Mouse (Mus musculus) liver, postnatal 0 days (tissue): ENCODE measurements around the gene Npas2. TPM values are rescaled to one million over a fixed set of nuclear protein-coding genes. Genes with fewer than 3 reads are reported as not detected.

Experiments used
- ATAC-seq: fragments of 200-750 bp; cut with Nextera tagmentation; 2 replicates; pipeline ENCODE4 v1.8.0; 2017; ENCODE audit warnings: mild to moderate bottlenecking, moderate library complexity
- DNase-seq: peaks from one replicate; pipeline ENCODE4 v3.0.0-alpha.2; 2016
- H3K27ac ChIP-seq: fragments of 300-500 bp; sonication (generic); 2 replicates; pipeline ENCODE4 v1.5.1; 2014; ENCODE audit warnings: antibody characterized with exemption, moderate library complexity, mild to moderate bottlenecking, low read depth
- H3K27me3 ChIP-seq: fragments of 300-500 bp; sonication (generic); 2 replicates; pipeline ENCODE4 v1.6.1; 2014; ENCODE audit warnings: low read length, control low read depth, mixed read lengths; ENCODE audit not compliant: insufficient read depth
- H3K36me3 ChIP-seq: fragments of 300-500 bp; sonication (generic); replicated peaks from 2 replicates; pipeline ENCODE4 v1.6.1; 2014; ENCODE audit warnings: mild to moderate bottlenecking, control low read depth, low read length, moderate library complexity, mixed read lengths; ENCODE audit not compliant: insufficient read depth
- H3K4me1 ChIP-seq: fragments of 300-500 bp; sonication (generic); 2 replicates; pipeline ENCODE4 v1.6.1; 2014; ENCODE audit warnings: antibody characterized with exemption, mild to moderate bottlenecking, control low read depth; ENCODE audit not compliant: insufficient read depth
- H3K4me2 ChIP-seq: fragments of 300-500 bp; sonication (generic); 2 replicates; pipeline ENCODE4 v1.6.1; 2014; ENCODE audit warnings: low read depth, mild to moderate bottlenecking, low read length, moderate library complexity, mixed read lengths
- H3K4me3 ChIP-seq: fragments of 300-500 bp; sonication (generic); 2 replicates; pipeline ENCODE4 v1.5.1; 2014; ENCODE audit warnings: low read depth, low read length
- H3K9ac ChIP-seq: fragments of 300-500 bp; sonication (generic); replicated peaks from 2 replicates; pipeline ENCODE4 v1.6.1; 2014; ENCODE audit warnings: mild to moderate bottlenecking, moderate library complexity
- H3K9me3 ChIP-seq: fragments of 300-500 bp; sonication (generic); 2 replicates; pipeline ENCODE4 v1.6.1; 2016; ENCODE audit warnings: mild to moderate bottlenecking, control low read depth, low read length, mixed read lengths
- CTCF ChIP-seq: sonication (generic); IDR thresholded peaks from 2 replicates; pipeline ENCODE4 v1.5.1; 2016; ENCODE audit warnings: antibody characterized with exemption, low read depth
- EP300 ChIP-seq: IDR thresholded peaks from 2 replicates; pipeline ENCODE4 v1.6.1; 2016; ENCODE audit warnings: antibody characterized with exemption, low read depth, mild to moderate bottlenecking
- WGBS: fragments of 180-500 bp; shearing (Covaris S2); extraction: QIAGEN DNeasy Blood & Tissue Kit; methylation state at CpG from one replicate; pipeline ENCODE4 v1.1.7; 2014; ENCODE audit not compliant: insufficient replicate concordance; 5-methylcytosine and 5-hydroxymethylcytosine counted together
- polyA plus RNA-seq: library from polyadenylated mRNA; unstranded; fragments of >200 nt; fragmentation: Nextera tagmentation; extraction: Ambion mirVana; gene quantifications from 2 replicates; pipeline ENCODE4 v1.2.1, GENCODE M21; 2015

Gene Npas2
- polyA plus RNA-seq, 1 experiment from 2014 or later: 0.15 TPM

GRCm38 (mm10) chr1:39206942-39207341 is 13.4 kb downstream of the Npas2 start:
- 29% methylated on average over 7 of the region's 7 CpGs for WGBS

GRCm38 (mm10) chr1:39210928-39211327 is 17.4 kb downstream of the Npas2 start:
- WGBS: 58% methylated on average over 5 of the region's 5 CpGs
- Histone ChIP-seq H3K36me3 (no peaks in the 10 kb centered on the region), H3K27me3 (no peaks in the 10 kb centered on the region), H3K4me3 (no peak overlapping the region), H3K4me1 (no peaks in the 10 kb centered on the region), H3K27ac (no peak overlapping the region), H3K4me2 (no peak overlapping the region), H3K9me3 (no peaks in the 10 kb centered on the region), H3K9ac (no peak overlapping the region)
- TF ChIP-seq CTCF (no peak; the same call in 1 of the 2 replicates), EP300 (no peak)
- peak; percentile 21 for DNase-seq
- no peak for ATAC-seq

More at GRCm38 (mm10) chr1:39206942-39207341, 13.4 kb downstream of the Npas2 start:
- no peak for DNase-seq
- no peaks in the 10 kb centered on the region for H3K4me1 ChIP-seq
- no peak for ATAC-seq
- no peak overlapping the region for H3K4me2 ChIP-seq
- H3K9me3 ChIP-seq: no peaks in the 10 kb centered on the region
- no peaks in the 10 kb centered on the region for H3K27me3 ChIP-seq
- no peak overlapping the region for H3K27ac ChIP-seq
- H3K9ac ChIP-seq: no peak overlapping the region
- no peak for TF ChIP-seq EP300
- TF ChIP-seq CTCF: peak; percentile 34
- H3K36me3 ChIP-seq: no peaks in the 10 kb centered on the region
- no peak overlapping the region for H3K4me3 ChIP-seq

DNA sequence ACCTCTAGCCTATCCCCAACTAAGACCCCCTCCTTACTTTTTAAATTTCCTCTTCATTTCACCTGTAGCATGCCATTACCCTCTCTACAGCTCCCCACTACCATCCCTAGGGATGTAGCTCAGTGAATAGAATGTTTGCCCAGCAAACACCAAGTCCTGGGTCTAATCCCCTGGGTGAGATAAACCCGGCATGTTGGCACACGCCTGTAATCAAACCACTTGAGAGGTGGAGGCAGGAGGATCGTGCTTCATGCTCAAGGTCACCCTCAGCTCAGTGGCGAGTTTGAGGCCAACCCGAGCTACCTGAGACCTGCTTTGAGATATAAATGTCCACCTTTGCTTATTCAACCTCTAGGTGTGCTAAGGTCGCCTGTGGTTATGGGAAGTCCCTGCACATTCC is 19.5 kb downstream of the Npas2 start:
- Histone ChIP-seq H3K4me3 (no peak overlapping the region), H3K9ac (no peak overlapping the region), H3K27me3 (no peaks in the 10 kb centered on the region), H3K36me3 (no peaks in the 10 kb centered on the region), H3K9me3 (no peaks in the 10 kb centered on the region), H3K4me2 (no peak overlapping the region), H3K4me1 (no peaks in the 10 kb centered on the region), H3K27ac (no peak overlapping the region)
- ATAC-seq: no peak
- 58% methylated on average over 6 of the region's 6 CpGs for WGBS
- no peak for DNase-seq
- TF ChIP-seq CTCF (no peak), EP300 (no peak)

DNA sequence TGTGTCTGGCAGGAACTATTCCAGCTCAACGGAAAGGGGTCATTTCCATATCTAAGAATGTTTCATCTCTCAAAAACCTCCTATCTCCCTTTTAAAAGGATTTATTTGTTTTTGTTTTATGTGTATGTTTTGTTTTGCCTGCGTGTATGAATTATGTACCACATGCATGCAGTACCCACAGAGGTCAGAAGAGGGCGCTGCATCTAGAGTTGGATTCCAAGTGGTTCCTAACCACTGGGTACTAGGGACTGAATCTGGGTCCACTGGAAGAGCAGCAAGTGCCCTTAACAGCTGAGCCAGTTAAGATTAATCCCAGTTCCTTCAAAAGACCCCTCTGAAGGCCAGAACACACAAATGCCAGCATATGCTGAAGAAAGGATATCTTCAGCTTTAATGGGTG is 24.1 kb downstream of the Npas2 start:
- Histone ChIP-seq H3K27ac (no peak overlapping the region), H3K9me3 (no peaks in the 10 kb centered on the region), H3K9ac (no peak overlapping the region), H3K27me3 (no peaks in the 10 kb centered on the region), H3K4me3 (no peak overlapping the region), H3K4me2 (no peak overlapping the region), H3K36me3 (no peaks in the 10 kb centered on the region), H3K4me1 (no peaks in the 10 kb centered on the region)
- ATAC-seq: no peak
- DNase-seq: peak; percentile 35
- TF ChIP-seq CTCF: peak; percentile 62
- TF ChIP-seq EP300: no peak
- 73% methylated on average over 3 of the region's 3 CpGs for WGBS

- TF ChIP-seq CTCF: no peak
- H3K4me1 ChIP-seq: no peaks in the 10 kb centered on the region
- WGBS: 83% methylated on average over 5 of the region's 5 CpGs
Measured at GRCm38 (mm10) chr1:39228401-39228800, 34.9 kb downstream of the Npas2 start.

GRCm38 (mm10) chr1:39230021-39230420 is 36.5 kb downstream of the Npas2 start:
- ATAC-seq (no peak), DNase-seq (no peak)
- WGBS: 70% methylated on average over 3 of the region's 3 CpGs
- Histone ChIP-seq H3K4me3 (no peak overlapping the region), H3K9ac (no peak overlapping the region), H3K9me3 (no peaks in the 10 kb centered on the region), H3K27ac (no peak overlapping the region), H3K27me3 (no peaks in the 10 kb centered on the region), H3K4me1 (no peaks in the 10 kb centered on the region), H3K4me2 (no peak overlapping the region), H3K36me3 (no peaks in the 10 kb centered on the region)
- TF ChIP-seq EP300 (no peak), CTCF (no peak; the same call in 1 of the 2 replicates)

More at GRCm38 (mm10) chr1:39228401-39228800, 34.9 kb downstream of the Npas2 start:
- Histone ChIP-seq H3K9me3 (no peaks in the 10 kb centered on the region), H3K36me3 (no peaks in the 10 kb centered on the region), H3K27me3 (no peaks in the 10 kb centered on the region), H3K9ac (no peak overlapping the region), H3K4me3 (no peak overlapping the region), H3K27ac (no peak overlapping the region), H3K4me2 (no peak overlapping the region)
- no peak for DNase-seq
- no peak for ATAC-seq
